Mouse (Mus musculus): Measurements from ENCODE around the gene Atp6v1d. TPM values are rescaled to one million over a fixed set of nuclear protein-coding genes. Genes with fewer than 3 reads are reported as not detected.

Gene Atp6v1d
- polyA plus RNA-seq, 1 experiment: 68.7 TPM

GRCm38 (mm10) chr12:78904499-78904898 lies 43.1 kb upstream of the Atp6v1d start:
- H3K79me2 ChIP-seq (ENCODE audit: control insufficient read depth, insufficient read depth): no peaks in the 10 kb centered on the region
- no peak overlapping the region for H3ac ChIP-seq (ENCODE audit: control insufficient read depth, insufficient read length)
- H3K4me3 ChIP-seq: no peak overlapping the region
- H3K4me2 ChIP-seq (ENCODE audit: low read depth): no peak overlapping the region
- TF ChIP-seq REST (IDR thresholded peaks at IDR 0.05; ENCODE audit: insufficient read depth, insufficient read length) (no peak), USF1 (IDR thresholded peaks at IDR 0.05; ENCODE audit: low read depth) (no peak), POLR2A (IDR thresholded peaks at IDR 0.05; ENCODE audit: insufficient read length, low read depth) (no peak), TCF12 (IDR thresholded peaks at IDR 0.05; ENCODE audit: insufficient read depth, poor library complexity, severe bottlenecking) (no peak), CEBPB (IDR thresholded peaks at IDR 0.05; ENCODE audit: insufficient read depth, poor library complexity, severe bottlenecking) (no peak), E2F4 (IDR thresholded peaks at IDR 0.05; ENCODE audit: insufficient read depth) (no peak), MYOG (IDR thresholded peaks at IDR 0.05; ENCODE audit: control insufficient read depth in 1 of 3, insufficient read depth in 1 of 3, insufficient read length in 2 of 3, low read depth in 2 of 3) (no peak), SRF (IDR thresholded peaks at IDR 0.05; ENCODE audit: control insufficient read depth, insufficient read length, low read depth) (no peak), MAX (IDR thresholded peaks at IDR 0.05; ENCODE audit: low read depth) (no peak), MYOD1 (IDR thresholded peaks at IDR 0.05; ENCODE audit: control insufficient read depth in 1 of 3, insufficient read length in 2 of 3, low read depth in 2 of 3) (no peak), TCF3 (IDR thresholded peaks at IDR 0.05; ENCODE audit: insufficient read length, low read depth) (no peak), POLR2AphosphoS2 (IDR thresholded peaks at IDR 0.05; ENCODE audit: insufficient read length, low read depth) (no peak)
- H3K36me3 ChIP-seq (ENCODE audit: control insufficient read depth, insufficient read depth): no peaks in the 10 kb centered on the region
- H3K27me3 ChIP-seq (ENCODE audit: control insufficient read depth, insufficient read depth, insufficient read length): no peaks in the 10 kb centered on the region

- TF ChIP-seq MYOD1 (IDR thresholded peaks at IDR 0.05; ENCODE audit: control insufficient read depth in 1 of 3, insufficient read length in 2 of 3, low read depth in 2 of 3) (no peak), POLR2AphosphoS2 (IDR thresholded peaks at IDR 0.05; ENCODE audit: insufficient read length, low read depth) (no peak), TCF12 (IDR thresholded peaks at IDR 0.05; ENCODE audit: insufficient read depth, poor library complexity, severe bottlenecking) (no peak), MYOG (IDR thresholded peaks at IDR 0.05; ENCODE audit: control insufficient read depth in 1 of 3, insufficient read depth in 1 of 3, insufficient read length in 2 of 3, low read depth in 2 of 3) (no peak), SRF (IDR thresholded peaks at IDR 0.05; ENCODE audit: control insufficient read depth, insufficient read length, low read depth) (no peak), REST (IDR thresholded peaks at IDR 0.05; ENCODE audit: insufficient read depth, insufficient read length) (no peak), CEBPB (IDR thresholded peaks at IDR 0.05; ENCODE audit: insufficient read depth, poor library complexity, severe bottlenecking) (no peak), TCF3 (IDR thresholded peaks at IDR 0.05; ENCODE audit: insufficient read length, low read depth) (no peak), MAX (IDR thresholded peaks at IDR 0.05; ENCODE audit: low read depth) (no peak), E2F4 (IDR thresholded peaks at IDR 0.05; ENCODE audit: insufficient read depth) (no peak), POLR2A (IDR thresholded peaks at IDR 0.05; ENCODE audit: insufficient read length, low read depth) (no peak), USF1 (IDR thresholded peaks at IDR 0.05; ENCODE audit: low read depth) (no peak)
- Histone ChIP-seq H3K4me2 (ENCODE audit: low read depth) (no peak overlapping the region), H3ac (ENCODE audit: control insufficient read depth, insufficient read length) (no peak overlapping the region), H3K79me2 (ENCODE audit: control insufficient read depth, insufficient read depth) (no peaks in the 10 kb centered on the region), H3K27me3 (ENCODE audit: control insufficient read depth, insufficient read depth, insufficient read length) (no peaks in the 10 kb centered on the region), H3K4me3 (no peak overlapping the region), H3K36me3 (ENCODE audit: control insufficient read depth, insufficient read depth) (no peaks in the 10 kb centered on the region)
These were observed 41.9 kb upstream of the Atp6v1d start for GRCm38 (mm10) chr12:78903313-78903712.

- TF ChIP-seq TCF12 (IDR thresholded peaks at IDR 0.05; ENCODE audit: insufficient read depth, poor library complexity, severe bottlenecking) (no peak), REST (IDR thresholded peaks at IDR 0.05; ENCODE audit: insufficient read depth, insufficient read length) (no peak), E2F4 (IDR thresholded peaks at IDR 0.05; ENCODE audit: insufficient read depth) (no peak), TCF3 (IDR thresholded peaks at IDR 0.05; ENCODE audit: insufficient read length, low read depth) (no peak), POLR2AphosphoS2 (IDR thresholded peaks at IDR 0.05; ENCODE audit: insufficient read length, low read depth) (no peak), MYOD1 (IDR thresholded peaks at IDR 0.05; ENCODE audit: control insufficient read depth in 1 of 3, insufficient read length in 2 of 3, low read depth in 2 of 3) (no peak), SRF (IDR thresholded peaks at IDR 0.05; ENCODE audit: control insufficient read depth, insufficient read length, low read depth) (no peak), CEBPB (IDR thresholded peaks at IDR 0.05; ENCODE audit: insufficient read depth, poor library complexity, severe bottlenecking) (no peak), MYOG (IDR thresholded peaks at IDR 0.05; ENCODE audit: control insufficient read depth in 1 of 3, insufficient read depth in 1 of 3, insufficient read length in 2 of 3, low read depth in 2 of 3) (no peak), USF1 (IDR thresholded peaks at IDR 0.05; ENCODE audit: low read depth) (no peak), MAX (IDR thresholded peaks at IDR 0.05; ENCODE audit: low read depth) (no peak), POLR2A (IDR thresholded peaks at IDR 0.05; ENCODE audit: insufficient read length, low read depth) (no peak)
- no peak overlapping the region for H3K4me3 ChIP-seq
- no peak overlapping the region for H3ac ChIP-seq (ENCODE audit: control insufficient read depth, insufficient read length)
- no peak overlapping the region for H3K4me2 ChIP-seq (ENCODE audit: low read depth)
- H3K79me2 ChIP-seq (ENCODE audit: control insufficient read depth, insufficient read depth): no peaks in the 10 kb centered on the region
- H3K27me3 ChIP-seq (ENCODE audit: control insufficient read depth, insufficient read depth, insufficient read length): no peaks in the 10 kb centered on the region
- no peaks in the 10 kb centered on the region for H3K36me3 ChIP-seq (ENCODE audit: control insufficient read depth, insufficient read depth)
These were observed 40.0 kb upstream of the Atp6v1d start for GRCm38 (mm10) chr12:78901467-78901866.

GRCm38 (mm10) chr12:78897861-78898260 lies 36.4 kb upstream of the Atp6v1d start:
- H3K36me3 ChIP-seq (ENCODE audit: control insufficient read depth, insufficient read depth): no peaks in the 10 kb centered on the region
- no peaks in the 10 kb centered on the region for H3K79me2 ChIP-seq (ENCODE audit: control insufficient read depth, insufficient read depth)
- no peak overlapping the region for H3ac ChIP-seq (ENCODE audit: control insufficient read depth, insufficient read length)
- H3K4me3 ChIP-seq: no peak overlapping the region
- no peaks in the 10 kb centered on the region for H3K27me3 ChIP-seq (ENCODE audit: control insufficient read depth, insufficient read depth, insufficient read length)
- no peak for TF ChIP-seq TCF3 (IDR thresholded peaks at IDR 0.05; ENCODE audit: insufficient read length, low read depth)
- no peak for TF ChIP-seq POLR2AphosphoS2 (IDR thresholded peaks at IDR 0.05; ENCODE audit: insufficient read length, low read depth)
- no peak for TF ChIP-seq USF1 (IDR thresholded peaks at IDR 0.05; ENCODE audit: low read depth)
- TF ChIP-seq MYOG (IDR thresholded peaks at IDR 0.05; ENCODE audit: control insufficient read depth in 1 of 3, insufficient read depth in 1 of 3, insufficient read length in 2 of 3, low read depth in 2 of 3): no peak
- TF ChIP-seq POLR2A (IDR thresholded peaks at IDR 0.05; ENCODE audit: insufficient read length, low read depth): no peak
- no peak for TF ChIP-seq CEBPB (IDR thresholded peaks at IDR 0.05; ENCODE audit: insufficient read depth, poor library complexity, severe bottlenecking)
- TF ChIP-seq TCF12 (IDR thresholded peaks at IDR 0.05; ENCODE audit: insufficient read depth, poor library complexity, severe bottlenecking): no peak
- TF ChIP-seq SRF (IDR thresholded peaks at IDR 0.05; ENCODE audit: control insufficient read depth, insufficient read length, low read depth): no peak
- no peak for TF ChIP-seq MYOD1 (IDR thresholded peaks at IDR 0.05; ENCODE audit: control insufficient read depth in 1 of 3, insufficient read length in 2 of 3, low read depth in 2 of 3)
- TF ChIP-seq E2F4 (IDR thresholded peaks at IDR 0.05; ENCODE audit: insufficient read depth): no peak
- no peak for TF ChIP-seq REST (IDR thresholded peaks at IDR 0.05; ENCODE audit: insufficient read depth, insufficient read length)
- no peak overlapping the region for H3K4me2 ChIP-seq (ENCODE audit: low read depth)
